Mouse (Mus musculus): ENCODE measurements around the gene Stbd1.

DNA sequence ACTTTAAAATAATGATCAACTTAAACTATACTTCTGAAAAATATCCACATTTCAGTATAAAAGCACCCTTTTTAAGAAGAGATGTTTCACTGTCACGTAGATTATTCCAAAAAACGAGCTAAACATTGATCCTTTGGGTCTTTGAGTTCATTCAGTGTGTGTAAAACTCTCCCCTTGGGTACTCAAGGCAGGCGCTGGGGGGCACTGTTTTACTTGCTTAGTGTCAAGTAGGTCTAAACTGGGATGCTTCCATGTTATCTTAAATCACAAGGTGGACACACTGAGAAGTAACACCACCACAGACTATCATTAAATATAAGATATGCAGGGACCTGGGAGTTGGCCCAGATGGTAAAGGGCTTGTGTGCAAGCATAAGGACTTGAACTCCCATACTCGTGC, 30.7 kb downstream of the Stbd1 start:
- TF ChIP-seq CTCF (IDR thresholded peaks at IDR 0.05; ENCODE audit: low read depth) (peak; percentile 12; the same call in 1 of the 2 replicates), EP300 (IDR thresholded peaks at IDR 0.05; ENCODE audit: low read depth) (no peak)

Measured in heart, postnatal 0 days (tissue).